Mouse (Mus musculus) megakaryocyte, embryonic 14.5 days (primary cell): ENCODE results near the gene Aldh1l2.

Source experiments
- FLI1 ChIP-seq: IDR thresholded peaks from 2 replicates; pipeline ENCODE4 v1.6.1; 2012; ENCODE audit warnings: low read length, inconsistent platforms, mixed read lengths
- GATA1 ChIP-seq: IDR thresholded peaks from 3 replicates; pipeline ENCODE4 v1.6.1; 2012; ENCODE audit warnings: mixed read lengths, low read length, inconsistent platforms, borderline replicate concordance

DNA sequence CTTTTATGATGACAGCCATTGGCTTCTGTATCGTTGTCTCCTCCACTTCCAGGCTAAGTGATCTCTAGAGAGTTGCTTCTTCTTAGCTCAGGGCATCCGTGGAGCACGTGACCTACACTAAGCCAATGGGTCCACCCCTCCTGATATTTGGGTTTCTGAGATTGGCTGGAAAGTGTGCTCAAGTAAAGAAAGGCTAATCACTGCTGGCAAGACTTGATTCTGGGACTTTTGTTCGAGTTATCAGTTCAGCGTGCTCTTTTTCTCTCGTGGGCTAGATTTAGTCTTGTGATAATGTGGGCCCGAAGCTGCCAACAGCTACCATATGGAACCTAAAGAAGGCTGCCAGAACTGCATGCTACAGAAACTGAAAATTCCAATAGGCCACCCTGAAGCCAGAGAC lies 8.3 kb upstream of the Aldh1l2 start:
- TF ChIP-seq GATA1 (no peak), FLI1 (no peak)
